Mouse (Mus musculus): ENCODE results near the gene Zfp316.

Zfp316 gene

DNA sequence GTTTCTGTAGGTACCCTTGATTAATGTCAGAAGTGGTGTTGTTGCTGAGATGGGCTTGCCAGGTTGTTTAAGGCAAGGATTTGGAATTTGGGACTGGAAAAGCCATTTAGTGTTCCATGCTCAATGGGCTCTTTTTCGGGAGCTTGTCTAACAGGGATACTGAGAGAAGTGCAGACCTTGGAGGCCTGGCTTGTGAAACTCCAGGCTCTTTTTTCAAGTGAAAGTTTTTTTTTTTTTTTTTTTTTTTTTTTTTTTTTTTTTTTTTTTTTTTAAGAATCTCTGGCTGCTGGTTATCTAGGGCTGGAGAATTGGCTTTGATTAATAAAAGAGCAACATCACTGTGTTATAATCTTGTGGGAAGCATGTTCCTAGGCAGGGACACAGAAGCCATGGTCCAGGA is 47.5 kb downstream of the Zfp316 start:
- DNase-seq (ENCODE audit: low spot score in 2 of 2): no peak

DNA sequence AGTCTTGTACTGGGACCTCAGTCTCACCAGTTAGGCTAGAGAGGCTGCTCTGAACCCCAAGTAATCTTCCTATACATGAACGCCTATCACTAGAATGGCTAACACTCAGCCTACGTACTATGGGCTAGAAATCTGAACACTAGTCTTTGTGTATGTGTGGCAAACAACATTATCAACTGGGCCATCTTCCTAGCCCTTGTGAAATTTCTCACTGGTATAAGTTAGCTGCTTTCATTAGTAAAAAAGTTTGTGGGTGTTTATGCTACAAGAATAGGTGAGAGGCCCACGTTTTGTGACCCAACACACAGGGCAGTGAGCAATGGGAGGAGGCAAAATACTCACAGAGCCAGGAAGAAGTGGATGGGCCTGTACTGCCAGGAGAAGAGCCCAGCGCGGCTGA is 48.8 kb downstream of the Zfp316 start:
- DNase-seq (ENCODE audit: low spot score in 2 of 2): no peak

DNA sequence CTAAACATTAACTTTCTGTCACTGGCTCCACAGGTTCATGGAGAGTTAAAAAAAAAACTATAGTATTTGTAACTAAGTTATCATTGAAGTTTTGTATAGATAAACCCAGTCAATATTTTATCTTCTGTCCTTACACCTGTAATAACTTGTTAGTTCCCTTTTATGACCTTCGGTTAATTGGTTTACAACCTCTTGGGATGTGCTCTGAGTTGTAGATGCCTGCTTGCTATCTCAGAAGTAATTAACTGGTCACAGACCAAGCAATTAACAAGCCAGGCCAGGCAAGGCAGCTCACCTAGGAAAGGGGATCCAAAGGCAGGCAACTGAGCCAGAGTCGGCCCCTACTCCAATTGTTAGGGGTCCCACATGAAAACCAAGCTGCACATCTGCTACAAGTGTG is 56.0 kb downstream of the Zfp316 start:
- DNase-seq (ENCODE audit: low spot score in 2 of 2): no peak

DNA sequence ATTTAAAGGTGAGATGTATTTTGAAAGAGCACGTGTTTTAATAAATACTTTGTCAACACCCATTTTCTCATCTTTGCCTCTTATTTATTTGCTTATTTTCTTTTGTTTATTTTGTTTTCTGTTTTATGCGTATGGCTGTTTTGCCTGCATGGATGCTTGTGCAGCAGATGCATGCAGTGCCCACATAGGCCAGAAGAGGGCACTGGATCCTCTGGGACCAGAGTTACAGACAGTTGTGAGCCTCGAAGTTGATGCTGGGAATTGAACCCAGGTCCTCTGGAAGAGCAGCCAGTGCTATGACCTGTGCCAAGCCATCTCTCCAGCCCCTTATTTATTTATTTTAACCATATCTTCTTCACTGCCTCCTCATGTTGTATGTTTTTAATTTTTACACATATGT is 64.8 kb downstream of the Zfp316 start:
- no peak for DNase-seq (ENCODE audit: low spot score in 2 of 2)
